Mouse (Mus musculus) kidney, postnatal 0 days (tissue): ENCODE data around the gene Tet1. TPM values are rescaled to one million over a fixed set of nuclear protein-coding genes. Genes with fewer than 3 reads are reported as not detected.

Experiments used
- ATAC-seq: fragments of 200-750 bp; cut with Nextera tagmentation; replicated peaks from 2 replicates; pipeline ENCODE4 v1.8.0; 2017; ENCODE audit warnings: low read depth, moderate number of reproducible peaks, moderate TSS enrichment, moderate library complexity; ENCODE audit not compliant: low FRiP score
- DNase-seq: peaks from one replicate; pipeline ENCODE4 v3.0.0-alpha.2; 2016; ENCODE audit warnings: low spot score
- H3K27ac ChIP-seq: fragments of 300-500 bp; sonication (generic); 2 replicates; pipeline ENCODE4 v1.5.1; 2014; ENCODE audit warnings: mild to moderate bottlenecking
- H3K27me3 ChIP-seq: fragments of 300-500 bp; sonication (generic); 2 replicates; pipeline ENCODE4 v1.6.1; 2014; ENCODE audit warnings: low read length, mixed read lengths; ENCODE audit not compliant: insufficient read depth
- H3K36me3 ChIP-seq: fragments of 300-500 bp; sonication (generic); 2 replicates; pipeline ENCODE4 v1.6.1; 2014; ENCODE audit warnings: low read length, mixed read lengths; ENCODE audit not compliant: insufficient read depth
- H3K4me1 ChIP-seq: fragments of 300-500 bp; sonication (generic); replicated peaks from 2 replicates; pipeline ENCODE4 v1.6.1; 2014; ENCODE audit warnings: antibody characterized with exemption, low read length, mixed read lengths; ENCODE audit not compliant: insufficient read depth
- H3K4me2 ChIP-seq: fragments of 300-500 bp; sonication (generic); 2 replicates; pipeline ENCODE4 v1.6.1; 2014; ENCODE audit warnings: mild to moderate bottlenecking, low read length, moderate library complexity, mixed read lengths
- H3K4me3 ChIP-seq: fragments of 300-500 bp; sonication (generic); replicated peaks from 2 replicates; pipeline ENCODE4 v1.5.1; 2014; ENCODE audit warnings: low read depth, low read length
- H3K9ac ChIP-seq: fragments of 300-500 bp; sonication (generic); 2 replicates; pipeline ENCODE4 v1.6.1; 2014; ENCODE audit warnings: low read depth, low read length
- H3K9me3 ChIP-seq: fragments of 300-500 bp; sonication (generic); replicated peaks from 2 replicates; pipeline ENCODE4 v1.6.1; 2016; ENCODE audit warnings: low read length, inconsistent platforms, mixed read lengths
- CTCF ChIP-seq: IDR thresholded peaks from 2 replicates; pipeline ENCODE4 v1.5.1; 2016; ENCODE audit warnings: antibody characterized with exemption, low read depth, mild to moderate bottlenecking, moderate library complexity
- WGBS: fragments of 180-500 bp; shearing (Covaris S2); extraction: QIAGEN DNeasy Blood & Tissue Kit; methylation state at CpG from one replicate; pipeline ENCODE4 v1.1.7; 2014; 5-methylcytosine and 5-hydroxymethylcytosine counted together
- polyA plus RNA-seq: library from polyadenylated mRNA; unstranded; fragments of >200 nt; fragmentation: Nextera tagmentation; extraction: Ambion mirVana; gene quantifications from 2 replicates; pipeline ENCODE4 v1.2.1, GENCODE M21; 2015

Tet1 gene
- polyA plus RNA-seq, 1 experiment from 2014 or later = 17.3 TPM

- Histone ChIP-seq H3K9ac (no peak overlapping the region), H3K27me3 (no peaks in the 10 kb centered on the region), H3K4me3 (no peak overlapping the region), H3K27ac (no peak overlapping the region), H3K4me1 (no peaks in the 10 kb centered on the region), H3K9me3 (no peaks in the 10 kb centered on the region), H3K36me3 (no peaks in the 10 kb centered on the region), H3K4me2 (no peak overlapping the region)
- 71% methylated on average over 3 of the region's 3 CpGs for WGBS
- DNase-seq (no peak), ATAC-seq (no peak)
- no peak for TF ChIP-seq CTCF
Observed at GRCm38 (mm10) chr10:62894447-62894846, 14.3 kb downstream of the Tet1 start.

DNA sequence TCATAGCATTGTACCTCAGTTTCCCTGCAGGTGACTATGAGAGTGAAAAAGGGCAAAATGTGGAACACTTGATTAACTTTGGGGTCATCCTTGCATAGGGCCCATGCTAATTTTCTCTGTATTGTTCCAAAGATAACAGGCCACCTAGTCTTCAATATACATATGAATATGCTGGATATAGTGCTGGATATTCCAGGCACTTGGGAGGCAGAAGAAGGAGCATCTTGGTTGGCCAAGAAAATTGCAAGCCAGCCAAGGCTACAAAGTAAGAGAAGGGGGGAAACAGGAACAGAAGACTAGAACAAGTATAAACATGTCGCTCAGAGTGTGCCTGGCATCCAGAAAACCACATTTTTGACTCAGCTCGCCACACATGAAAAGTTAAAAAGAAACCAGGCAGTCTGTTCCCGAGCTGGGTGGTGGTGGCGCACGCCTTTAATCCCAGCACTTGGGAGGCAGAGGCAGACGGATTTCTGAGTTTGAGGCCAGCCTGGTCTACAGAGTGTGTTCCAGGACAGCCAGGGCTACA, 15.4 kb downstream of the Tet1 start:
- 60% methylated on average over 6 of the region's 6 CpGs for WGBS
- Histone ChIP-seq H3K27me3 (no peaks in the 10 kb centered on the region), H3K36me3 (no peaks in the 10 kb centered on the region), H3K4me2 (no peak overlapping the region), H3K4me1 (no peaks in the 10 kb centered on the region), H3K27ac (no peak overlapping the region), H3K4me3 (no peak overlapping the region), H3K9me3 (no peaks in the 10 kb centered on the region), H3K9ac (no peak overlapping the region)
- no peak for TF ChIP-seq CTCF
- no peak for DNase-seq
- no peak for ATAC-seq

DNA sequence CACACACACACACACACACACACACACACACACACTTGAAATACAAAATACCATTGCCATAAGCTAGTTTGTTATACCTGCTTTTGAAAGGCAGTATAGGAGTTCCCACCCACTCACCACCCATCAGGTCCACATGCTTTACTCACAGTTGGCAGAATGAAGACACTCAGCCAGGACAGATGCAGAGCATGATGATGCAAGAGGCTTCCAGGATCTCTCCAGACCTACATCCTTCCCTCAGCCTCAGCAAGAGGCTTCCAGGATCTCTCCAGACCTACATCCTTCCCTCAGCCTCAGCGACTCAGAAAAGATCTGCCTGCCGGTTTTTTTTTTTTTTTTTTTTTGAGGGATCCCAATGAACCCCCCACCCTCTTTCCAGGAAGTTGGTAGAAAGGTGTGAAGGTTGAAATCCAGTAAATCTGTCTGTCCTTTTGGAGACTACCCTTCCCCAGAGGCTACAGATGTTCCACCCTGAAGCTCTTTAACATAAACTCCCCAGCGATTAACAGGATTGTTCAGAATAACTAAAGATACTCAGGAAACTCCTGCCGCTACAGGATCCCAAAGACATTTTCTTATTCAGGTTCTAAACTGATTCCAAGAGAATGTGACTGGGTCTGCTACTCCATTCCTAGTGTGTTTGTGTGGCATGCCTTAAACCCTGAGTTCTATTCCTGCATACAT, 16.1 kb downstream of the Tet1 start:
- Histone ChIP-seq H3K9ac (no peak overlapping the region), H3K4me2 (no peak overlapping the region), H3K27me3 (no peaks in the 10 kb centered on the region), H3K4me3 (no peak overlapping the region), H3K9me3 (no peaks in the 10 kb centered on the region), H3K27ac (no peak overlapping the region), H3K36me3 (no peaks in the 10 kb centered on the region), H3K4me1 (no peaks in the 10 kb centered on the region)
- DNase-seq (no peak), ATAC-seq (no peak)
- no peak for TF ChIP-seq CTCF
- WGBS = 28% methylated on average over 4 of the region's 4 CpGs

- H3K4me2 ChIP-seq = no peak overlapping the region
- no peaks in the 10 kb centered on the region for H3K36me3 ChIP-seq
- no peak overlapping the region for H3K27ac ChIP-seq
- ATAC-seq (no peak), DNase-seq (no peak)
- no peak overlapping the region for H3K4me3 ChIP-seq
- H3K9ac ChIP-seq = no peak overlapping the region
- 0 out of 2 replicates have a peak, but pooled peaks cover 3% of the 10 kb centered on the region for H3K4me1 ChIP-seq
- no peaks in the 10 kb centered on the region for H3K27me3 ChIP-seq
- H3K9me3 ChIP-seq = no peaks in the 10 kb centered on the region
- TF ChIP-seq CTCF = no peak
- WGBS = 77% methylated on average over 3 of the region's 3 CpGs
Observed at GRCm38 (mm10) chr10:62891025-62891424, 17.8 kb downstream of the Tet1 start.

DNA sequence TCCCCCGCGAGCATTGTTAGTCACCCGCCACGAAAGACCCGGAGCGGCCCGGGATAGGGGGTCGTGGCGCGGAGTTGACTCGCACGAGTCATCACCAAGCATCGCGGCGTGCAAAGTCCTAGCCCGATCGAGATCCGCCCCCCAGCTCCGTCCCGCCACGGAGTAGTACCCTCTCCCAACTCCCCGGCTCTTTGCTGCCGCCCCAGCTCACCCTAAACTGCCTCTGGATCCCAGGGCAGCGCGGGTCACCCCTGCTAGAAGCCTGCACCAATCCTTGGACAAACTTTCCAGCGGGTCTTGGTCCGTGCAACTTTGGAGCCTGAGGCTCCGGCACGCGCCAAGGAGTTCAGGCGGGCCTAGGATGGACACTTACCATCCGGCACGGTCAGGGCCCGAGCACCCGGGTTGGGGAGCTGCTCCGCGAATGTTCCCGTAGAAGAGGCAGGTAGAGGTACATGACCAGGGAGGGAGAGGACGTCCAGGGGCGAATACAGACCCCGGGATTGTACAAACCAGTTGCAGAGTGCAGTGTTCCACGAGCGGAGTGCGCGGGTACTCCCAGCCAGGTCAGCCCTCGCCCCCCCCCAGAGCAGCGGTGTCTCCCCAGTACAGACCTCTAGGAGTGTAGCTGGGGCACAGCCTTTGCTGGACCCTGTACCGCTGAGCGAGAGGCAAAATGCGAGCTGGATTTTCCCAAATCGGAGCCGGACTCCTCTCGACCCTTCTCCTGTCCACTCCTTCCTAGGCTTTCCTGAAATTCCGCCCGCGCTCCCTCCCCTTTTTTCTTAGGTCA, 21.8 kb downstream of the Tet1 start:
- 0 out of 2 replicates have a peak, but pooled peaks cover 6% of the 10 kb centered on the region for H3K4me1 ChIP-seq
- H3K27me3 ChIP-seq = no peaks in the 10 kb centered on the region
- no peaks in the 10 kb centered on the region for H3K36me3 ChIP-seq
- peak overlapping the region; percentile 60 for H3K9ac ChIP-seq
- peak overlapping the region; percentile 92 for H3K4me2 ChIP-seq
- H3K27ac ChIP-seq = peak overlapping the region; percentile 37; the same call in 1 of the 2 replicates
- no peaks in the 10 kb centered on the region for H3K9me3 ChIP-seq
- WGBS = under 1% methylated on average over 56 of the region's 56 CpGs
- DNase-seq (peak; percentile 76), ATAC-seq (peak; percentile 82)
- TF ChIP-seq CTCF = no peak
- H3K4me3 ChIP-seq = peak overlapping the region; percentile 66
